Comparison of ENCODE assay signal across 21 mouse cellular contexts in genomic region chr7:16015384-16015783, GRCm38 (mm10). TPM values are rescaled to one million over a fixed set of nuclear protein-coding genes. Genes with fewer than 3 reads are reported as not detected.
DNase-seq lines count a peak whose midpoint lies in the region; ATAC-seq and TF ChIP-seq lines count a peak whose summit lies in the region.
"Had no signal": no experiment of that assay in that cellular context is flagged by ENCODE, and none has a peak within 500 bp of the region (broad histone marks: within the 10 kb centered on the region; RNA-seq: fewer than 3 reads in every experiment).

No protein-coding gene starts in this region.

- WGBS in heart, embryonic 13.5 days = 87% methylated on average over 5 of the region's 5 CpGs
- 77% methylated on average over 5 of the region's 5 CpGs for WGBS in kidney, postnatal 0 days
- 88% methylated on average over 5 of the region's 5 CpGs for WGBS in midbrain, embryonic 14.5 days

- in situ Hi-C loops in CH12.LX (cut with MboI; ENCODE audit: low pct_ligation_motif_present, low pct_unique_long_range_greater_than_20kb, low sequenced_read_pairs) = no loop called here

- H3K4me2 ChIP-seq in heart, embryonic 13.5 days = no peak overlapping the region
- no peak overlapping the region for H3K4me2 ChIP-seq in kidney, postnatal 0 days (ENCODE audit: low read length)
- no peak overlapping the region for H3K4me2 ChIP-seq in CH12.LX (ENCODE audit: insufficient read depth, low read depth, poor library complexity, severe bottlenecking)
- no peak overlapping the region for H3K4me2 ChIP-seq in midbrain, embryonic 14.5 days (ENCODE audit: low read length)
- H3K4me2 ChIP-seq: embryonic facial prominence, embryonic 12.5 days; hindbrain, embryonic 13.5 days; liver, embryonic 12.5 days; lung, embryonic 14.5 days had no signal

- no peaks in the 10 kb centered on the region for H3K9me3 ChIP-seq in heart, embryonic 13.5 days
- H3K9me3 ChIP-seq in kidney, postnatal 0 days (replicated peaks; ENCODE audit: low read length) = no peaks in the 10 kb centered on the region
- no peaks in the 10 kb centered on the region for H3K9me3 ChIP-seq in CH12.LX (replicated peaks; ENCODE audit: low read length)
- no peaks in the 10 kb centered on the region for H3K9me3 ChIP-seq in midbrain, embryonic 14.5 days (ENCODE audit: control insufficient read depth, low read length)
- H3K9me3 ChIP-seq: embryonic facial prominence, embryonic 12.5 days; hindbrain, embryonic 13.5 days; liver, embryonic 12.5 days had no signal

- peaks cover 16% of the 10 kb centered on the region; the same call in 1 of the 2 replicates for H3K36me3 ChIP-seq in heart, embryonic 13.5 days
- no peaks in the 10 kb centered on the region for H3K36me3 ChIP-seq in kidney, postnatal 0 days (ENCODE audit: insufficient read depth, low read length)
- H3K36me3 ChIP-seq in CH12.LX (replicated peaks in 1 of 2; ENCODE audit: control insufficient read depth in 1 of 2, insufficient read depth in 1 of 2, low read length in 1 of 2) = peaks cover 9 to 41% of the 10 kb centered on the region in 2 experiments
- no peaks in the 10 kb centered on the region for H3K36me3 ChIP-seq in midbrain, embryonic 14.5 days (ENCODE audit: control insufficient read depth, insufficient read depth, low read length)

- H3K27me3 ChIP-seq in heart, embryonic 13.5 days (replicated peaks) = no peaks in the 10 kb centered on the region
- H3K27me3 ChIP-seq in kidney, postnatal 0 days (ENCODE audit: insufficient read depth, low read length) = no peaks in the 10 kb centered on the region
- H3K27me3 ChIP-seq in CH12.LX (replicated peaks) = no peaks in the 10 kb centered on the region
- H3K27me3 ChIP-seq in midbrain, embryonic 14.5 days (ENCODE audit: control insufficient read depth, insufficient read depth, low read length) = no peaks in the 10 kb centered on the region
- H3K27me3 ChIP-seq: embryonic facial prominence, embryonic 12.5 days; hindbrain, embryonic 13.5 days; liver, embryonic 12.5 days had no signal

- no peak for ATAC-seq in heart, embryonic 13.5 days (ENCODE audit: extremely low read depth, insufficient number of reproducible peaks, low FRiP score, low TSS enrichment)
- ATAC-seq in kidney, postnatal 0 days (replicated peaks; ENCODE audit: low FRiP score, low read depth) = no peak
- ATAC-seq in midbrain, embryonic 14.5 days (ENCODE audit: low FRiP score, low TSS enrichment) = no peak
- ATAC-seq: forebrain, embryonic 14.5 days; inflammation-experienced regulatory T-cells, adult 6 months; liver, embryonic 12.5 days; midbrain, embryonic 16.5 days had no signal

- H3K9ac ChIP-seq in heart, embryonic 13.5 days = no peak overlapping the region
- H3K9ac ChIP-seq in kidney, postnatal 0 days (ENCODE audit: low read depth, low read length) = no peak overlapping the region
- H3K9ac ChIP-seq in CH12.LX (ENCODE audit: insufficient read depth, low read depth) = no peak overlapping the region
- no peak overlapping the region for H3K9ac ChIP-seq in midbrain, embryonic 14.5 days (replicated peaks; ENCODE audit: low read length)
- H3K9ac ChIP-seq: embryonic facial prominence, embryonic 12.5 days; hindbrain, embryonic 13.5 days; liver, embryonic 12.5 days; lung, embryonic 14.5 days had no signal

- H3K4me1 ChIP-seq in heart, embryonic 13.5 days = peaks cover 50% of the 10 kb centered on the region
- peaks cover 13% of the 10 kb centered on the region; the same call in 1 of the 2 replicates for H3K4me1 ChIP-seq in kidney, postnatal 0 days (replicated peaks; ENCODE audit: insufficient read depth, low read length)
- H3K4me1 ChIP-seq in CH12.LX (ENCODE audit: control insufficient read depth in 1 of 2, insufficient read depth in 2 of 2) = peaks cover 41 to 97% of the 10 kb centered on the region in 2 experiments
- no peaks in the 10 kb centered on the region for H3K4me1 ChIP-seq in midbrain, embryonic 14.5 days (ENCODE audit: control insufficient read depth, insufficient read depth, low read length)

- no peak for TF ChIP-seq RAD21 in CH12.LX (IDR thresholded peaks at IDR 0.05; ENCODE audit: low read depth, low read length)

- DNase-seq in adrenal gland, postnatal 10 days = peak; percentile 33
- DNase-seq in adrenal gland, postnatal 4 days (ENCODE audit: low spot score in 2 of 2) = no peak
- no peak for DNase-seq in heart, adult 8-10 months (ENCODE audit: low spot score)
- DNase-seq in kidney, postnatal 0 days (ENCODE audit: low spot score) = no peak
- DNase-seq in kidney, adult 11 months = no peak
- DNase-seq in CH12.LX (ENCODE audit: extremely low read depth) = no peak
- no peak for DNase-seq in midbrain, embryonic 14.5 days
- DNase-seq: left cerebral cortex, postnatal 4 days; lung, embryonic 14.5 days; lung, postnatal 36 days; right cerebral cortex, postnatal 14 days had no signal

- H3K79me2 ChIP-seq in CH12.LX (replicated peaks; ENCODE audit: control insufficient read depth, extremely low read depth, insufficient read depth, poor library complexity, severe bottlenecking) = peaks cover 29% of the 10 kb centered on the region

- H3K4me3 ChIP-seq in heart, embryonic 13.5 days = no peak overlapping the region
- no peak overlapping the region for H3K4me3 ChIP-seq in kidney, postnatal 0 days (replicated peaks; ENCODE audit: low read depth, low read length)
- H3K4me3 ChIP-seq in CH12.LX (replicated peaks in 1 of 3; ENCODE audit: low read depth in 2 of 3, low read length in 2 of 3, poor library complexity in 1 of 3) = no peak overlapping the region
- no peak overlapping the region for H3K4me3 ChIP-seq in midbrain, embryonic 14.5 days (replicated peaks; ENCODE audit: low read depth, low read length)
- H3K4me3 ChIP-seq: embryonic facial prominence, embryonic 12.5 days; hindbrain, embryonic 13.5 days; liver, embryonic 12.5 days had no signal

- TF ChIP-seq EP300 in CH12.LX (IDR thresholded peaks at IDR 0.05; ENCODE audit: low read length) = no peak

- dilution Hi-C loops in CH12.LX (cut with MboI; ENCODE audit: extremely low pct_ligation_motif_present, extremely low pct_unique_long_range_greater_than_20kb, low sequenced_read_pairs) = no loop called here

- no peak for TF ChIP-seq POLR2A in CH12.LX (IDR thresholded peaks at IDR 0.05; ENCODE audit: low read depth, low read length)

- TF ChIP-seq CTCF in kidney, postnatal 0 days (IDR thresholded peaks at IDR 0.05; ENCODE audit: low read depth) = no peak
- TF ChIP-seq CTCF in CH12.LX (conservative IDR thresholded peaks at IDR 0.05 in 1 of 2, IDR thresholded peaks at IDR 0.05 in 1 of 2; ENCODE audit: low read depth in 2 of 2, low read length in 2 of 2) = no peak

- H3K27ac ChIP-seq in heart, embryonic 13.5 days (replicated peaks) = peak overlapping the region; percentile 56
- H3K27ac ChIP-seq in kidney, postnatal 0 days = peak overlapping the region; percentile 50
- peak overlapping the region; percentile 67 for H3K27ac ChIP-seq in CH12.LX (ENCODE audit: insufficient read depth, low read depth)
- no peak overlapping the region for H3K27ac ChIP-seq in midbrain, embryonic 14.5 days (replicated peaks; ENCODE audit: low read depth, low read length)
- H3K27ac ChIP-seq: embryonic facial prominence, embryonic 12.5 days; hindbrain, embryonic 13.5 days; liver, embryonic 12.5 days had no signal

TF ChIP-seq in CH12.LX, 34 proteins besides CTCF, POLR2A, EP300 and RAD21:
- TF ChIP-seq JUND (conservative IDR thresholded peaks at IDR 0.05; ENCODE audit: low read depth, low read length) (no peak), NELFE (IDR thresholded peaks at IDR 0.05; ENCODE audit: low read depth, low read length) (no peak), MAZ (IDR thresholded peaks at IDR 0.05; ENCODE audit: low read depth, low read length) (no peak), USF1 (IDR thresholded peaks at IDR 0.05; ENCODE audit: low read depth, low read length) (no peak), JUN (IDR thresholded peaks at IDR 0.05; ENCODE audit: insufficient read depth, low read depth, low read length) (no peak), BHLHE40 (IDR thresholded peaks at IDR 0.05; ENCODE audit: low read depth, low read length) (0 out of 2 replicates have a peak, but pooled peaks have one; percentile 3)

RNA-seq across cellular contexts. Expression of gene Bicra, which starts 32.3 kb away (rescaled TPM):
- total RNA-seq in adrenal gland, postnatal 10 days (2021) = 10 to 100 TPM in 1 of 2 experiments, 1 to 10 TPM in 1; 8.5 to 11.0 TPM
- total RNA-seq in adrenal gland, postnatal 4 days (2021) = 10 to 100 TPM; 14.4 to 14.6 TPM
- polyA plus RNA-seq in heart, embryonic 13.5 days (2015; fragmentation: Nextera tagmentation; extraction: Ambion mirVana) = 4.6 and 5.0 TPM in 2 replicates
- 1 to 10 TPM; 5.7 to 8.6 (median 7.7) TPM for total RNA-seq in heart, adult 8-10 months (2022)
- 3.2 and 3.3 TPM in 2 replicates for polyA plus RNA-seq in kidney, postnatal 0 days (2015; fragmentation: Nextera tagmentation; extraction: Ambion mirVana)
- 1.9 and 2.2 TPM in 2 replicates for total RNA-seq in CH12.LX (2012; rRNA removed)
- total RNA-seq in CH12.LX (2014; rRNA removed) = 0.31 and 0.32 TPM in 2 replicates
- 9.8 and 10.2 TPM in 2 replicates for polyA plus RNA-seq in CH12.LX (2012; ENCODE audit: insufficient read length, low read depth)
- polyA plus RNA-seq in midbrain, embryonic 14.5 days (2014; fragmentation: Nextera tagmentation; extraction: Ambion mirVana) = 6.5 and 9.0 TPM in 2 replicates

RNA-seq across cellular contexts. Expression of gene Zfp541, which starts 46.2 kb away (rescaled TPM):
- under 1 TPM; 0.09 TPM for total RNA-seq in adrenal gland, postnatal 10 days (2021)
- under 1 TPM; 0.22 to 0.23 TPM for total RNA-seq in adrenal gland, postnatal 4 days (2021)
- polyA plus RNA-seq in heart, embryonic 13.5 days (2015; fragmentation: Nextera tagmentation; extraction: Ambion mirVana) = 0.05 TPM in 1 of 2 replicates, not detected in the other
- not detected for total RNA-seq in heart, adult 8-10 months (2022)
- 0.05 TPM in 2 replicates for polyA plus RNA-seq in kidney, postnatal 0 days (2015; fragmentation: Nextera tagmentation; extraction: Ambion mirVana)
- total RNA-seq in CH12.LX (2012; rRNA removed) (0.08 TPM in 1 of 2 replicates, not detected in the other), CH12.LX (2014; rRNA removed) (0.12 TPM in 1 of 2 replicates, not detected in the other)
- polyA plus RNA-seq in CH12.LX (2012; ENCODE audit: insufficient read length, low read depth) = 0.05 TPM in 1 of 2 replicates, not detected in the other
- polyA plus RNA-seq in midbrain, embryonic 14.5 days (2014; fragmentation: Nextera tagmentation; extraction: Ambion mirVana) = 0.09 and 0.13 TPM in 2 replicates
- total RNA-seq: gastrocnemius, postnatal 25 days; megakaryocyte-erythroid progenitor cell, adult 5-6 weeks had no signal
- polyA plus RNA-seq: forebrain, embryonic 14.5 days; heart, embryonic 14.5 days; liver, embryonic 12.5 days; lung, embryonic 14.5 days had no signal

RNA-seq across cellular contexts. Expression of gene Ehd2, which starts 48.0 kb away (rescaled TPM):
- 100 to 1,000 TPM; 140 to 156 TPM for total RNA-seq in adrenal gland, postnatal 10 days (2021)
- 10 to 100 TPM; 71.9 to 77.5 TPM for total RNA-seq in adrenal gland, postnatal 4 days (2021)
- 37.4 and 40.2 TPM in 2 replicates for polyA plus RNA-seq in heart, embryonic 13.5 days (2015; fragmentation: Nextera tagmentation; extraction: Ambion mirVana)
- total RNA-seq in heart, adult 8-10 months (2022) = 10 to 100 TPM; 54.4 to 95.0 (median 82.9) TPM
- polyA plus RNA-seq in kidney, postnatal 0 days (2015; fragmentation: Nextera tagmentation; extraction: Ambion mirVana) = 24.6 and 26.6 TPM in 2 replicates
- total RNA-seq in CH12.LX (2012; rRNA removed) (4.7 and 7.0 TPM in 2 replicates), CH12.LX (2014; rRNA removed) (1.1 and 1.2 TPM in 2 replicates)
- 4.4 and 5.2 TPM in 2 replicates for polyA plus RNA-seq in CH12.LX (2012; ENCODE audit: insufficient read length, low read depth)
- 3.1 and 3.9 TPM in 2 replicates for polyA plus RNA-seq in midbrain, embryonic 14.5 days (2014; fragmentation: Nextera tagmentation; extraction: Ambion mirVana)

Comparison
In these comparisons a context has a peak if more than half of its experiments do, and no peak if none do; other contexts are left out.
1. RNA of gene Ehd2, which starts 48.0 kb away (total RNA-seq): 140 to 156 TPM in adrenal gland, postnatal 10 days, 54.4 to 95.0 TPM in heart, adult 8-10 months and 71.9 to 77.5 TPM in adrenal gland, postnatal 4 days; 1.1 to 7.0 TPM in CH12.LX; every median in the first group is over 4 times any median in the second.